Mouse (Mus musculus) bone marrow macrophage, adult 2 months (primary cell): ENCODE measurements around the gene Tnn.

Experiments used
- CTCF ChIP-seq: IDR thresholded peaks from 2 replicates; pipeline ENCODE4 v1.5.1; 2012; ENCODE audit warnings: low read depth, mild to moderate bottlenecking, low read length, moderate library complexity
- POLR2A ChIP-seq: IDR thresholded peaks from 2 replicates; pipeline ENCODE4 v1.6.1; 2012; ENCODE audit warnings: mild to moderate bottlenecking, low read depth, low read length, borderline replicate concordance

DNA sequence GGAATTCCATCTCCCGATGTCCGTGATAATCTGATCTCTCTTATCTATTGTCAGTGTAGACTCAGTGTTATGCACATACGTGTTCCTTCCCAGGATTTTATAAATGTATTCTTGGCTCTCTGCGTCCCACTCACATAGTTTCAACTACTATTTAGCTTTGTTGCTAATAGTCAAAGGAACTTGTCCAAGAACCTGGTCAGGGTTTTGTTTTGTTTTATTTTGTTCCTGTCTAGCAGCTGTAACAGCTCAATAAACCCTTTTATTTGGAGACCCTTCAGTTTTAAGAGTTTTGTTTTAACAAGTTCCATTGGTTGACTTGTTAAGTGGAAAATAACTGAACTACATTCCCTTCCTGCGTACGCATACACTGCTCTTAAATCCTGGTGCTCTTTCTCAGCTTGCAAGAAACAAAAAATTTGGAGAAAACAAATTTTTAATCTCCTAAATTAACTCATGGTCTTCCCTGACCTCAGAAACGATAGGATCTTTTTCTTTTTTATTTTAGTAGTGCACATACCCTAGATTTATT is 17.0 kb downstream of the Tnn start:
- TF ChIP-seq CTCF (no peak), POLR2A (no peak)
